ENCODE assay signal across 13 mouse cellular contexts in genomic region chr12:108449935-108450334, GRCm38 (mm10).
A peak's percentile ranks its signal among the peaks of the same experiment; 100 is the strongest.
DNase-seq lines count a peak whose midpoint lies in the region; ATAC-seq and TF ChIP-seq lines count a peak whose summit lies in the region.
"Had no signal": no experiment of that assay in that cellular context is flagged by ENCODE, and none has a peak within 500 bp of the region (broad histone marks: within the 10 kb centered on the region; RNA-seq: fewer than 3 reads in every experiment).

No protein-coding gene starts in this region.

- 0 out of 2 replicates have a peak, but pooled peaks have one; percentile 15 for ATAC-seq in lung, embryonic 16.5 days (ENCODE audit: low read depth)
- ATAC-seq in megakaryocyte progenitor cell, adult 5-6 weeks (replicated peaks; ENCODE audit: poor library complexity) = peak; percentile 75
- ATAC-seq in monocyte, adult 5-6 weeks (replicated peaks; ENCODE audit: insufficient number of reproducible peaks, low FRiP score, low TSS enrichment, poor library complexity, severe bottlenecking) = no peak

- 43% methylated on average over 11 of the region's 11 CpGs for WGBS in lung, embryonic 16.5 days
- WGBS in lung, adult 2 months = 33% methylated on average over 11 of the region's 11 CpGs
- WGBS in kidney, adult 2 months = 52% methylated on average over 11 of the region's 11 CpGs

- peak; percentile 41 to 75 for DNase-seq in adrenal gland, adult (ENCODE audit: inconsistent age in 2 of 2, low spot score in 1 of 2)
- no peak for DNase-seq in adrenal gland, postnatal 4 days (ENCODE audit: low spot score in 2 of 2)
- DNase-seq in lung, adult 2 months = no peak
- DNase-seq in kidney, adult 2 months = peak; percentile 64
- DNase-seq in left cerebral cortex, adult 2 months (ENCODE audit: extremely low spot score in 1 of 2, low spot score in 2 of 2) = no peak
- DNase-seq: heart, adult 11 months; liver, embryonic 13.5 days; thymus, postnatal 36 days had no signal

- intact Hi-C loops in left cerebral cortex, adult 2 months (cut with DNase I) = no loop called here

- TF ChIP-seq CTCF in lung, adult 2 months (IDR thresholded peaks at IDR 0.05; ENCODE audit: insufficient read depth, low read length) = no peak
- no peak for TF ChIP-seq CTCF in kidney, adult 2 months (conservative IDR thresholded peaks at IDR 0.05; ENCODE audit: insufficient read depth, insufficient read length, low read depth, low read length)
- TF ChIP-seq CTCF in left cerebral cortex, adult 2 months (IDR thresholded peaks at IDR 0.05) = no peak

- H3K4me1 ChIP-seq in lung, embryonic 16.5 days (replicated peaks; ENCODE audit: control insufficient read depth, insufficient read depth, low read length) = peaks cover 23% of the 10 kb centered on the region
- H3K4me1 ChIP-seq in lung, adult 2 months (ENCODE audit: control insufficient read depth, insufficient read depth, low read length) = peaks cover 10% of the 10 kb centered on the region
- no peaks in the 10 kb centered on the region; the same call in 1 of the 2 replicates for H3K4me1 ChIP-seq in kidney, adult 2 months (ENCODE audit: control insufficient read depth, insufficient read depth, low read length)
- H3K4me1 ChIP-seq: liver, embryonic 13.5 days had no signal

- H3K9me3 ChIP-seq in lung, embryonic 16.5 days (ENCODE audit: control insufficient read depth, low read length) = no peaks in the 10 kb centered on the region
- H3K9me3 ChIP-seq: forebrain, embryonic 10.5 days; liver, embryonic 13.5 days had no signal

- H3K36me3 ChIP-seq in lung, embryonic 16.5 days (ENCODE audit: control insufficient read depth, insufficient read depth, low read length) = no peaks in the 10 kb centered on the region
- no peaks in the 10 kb centered on the region for H3K36me3 ChIP-seq in kidney, adult 2 months (ENCODE audit: control insufficient read depth, insufficient read depth, low read length)
- H3K36me3 ChIP-seq: forebrain, embryonic 10.5 days; liver, embryonic 13.5 days had no signal

- H3K27ac ChIP-seq in lung, embryonic 16.5 days (ENCODE audit: low read length) = peak overlapping the region; percentile 33; the same call in 1 of the 2 replicates
- peak overlapping the region; percentile 24; the same call in 1 of the 2 replicates for H3K27ac ChIP-seq in kidney, adult 2 months (ENCODE audit: insufficient read depth, low read depth, low read length)
- H3K27ac ChIP-seq in left cerebral cortex, adult 2 months = no peak overlapping the region
- H3K27ac ChIP-seq: forebrain, embryonic 10.5 days; hindbrain, embryonic 14.5 days had no signal

- H3K9ac ChIP-seq in lung, embryonic 16.5 days (ENCODE audit: low read length) = no peak overlapping the region
- H3K9ac ChIP-seq: hindbrain, embryonic 14.5 days; liver, embryonic 13.5 days had no signal

- no peaks in the 10 kb centered on the region for H3K27me3 ChIP-seq in lung, embryonic 16.5 days (ENCODE audit: control insufficient read depth, insufficient read depth, low read depth, low read length)
- H3K27me3 ChIP-seq in kidney, adult 2 months (replicated peaks; ENCODE audit: control insufficient read depth, insufficient read depth, low read length) = no peaks in the 10 kb centered on the region

- H3K4me2 ChIP-seq in lung, embryonic 16.5 days (ENCODE audit: low read depth, low read length) = peak overlapping the region; percentile 12
- H3K4me2 ChIP-seq: hindbrain, embryonic 14.5 days; liver, embryonic 13.5 days had no signal

- no peak for TF ChIP-seq POLR2A in lung, adult 2 months (IDR thresholded peaks at IDR 0.05; ENCODE audit: borderline replicate concordance, extremely low read depth, low read depth, low read length)
- TF ChIP-seq POLR2A in kidney, adult 2 months (IDR thresholded peaks at IDR 0.05; ENCODE audit: low read depth, low read length) = no peak

- H3K4me3 ChIP-seq in lung, embryonic 16.5 days (ENCODE audit: low read length) = no peak overlapping the region
- no peak overlapping the region for H3K4me3 ChIP-seq in lung, adult 2 months (replicated peaks; ENCODE audit: extremely low read depth, low read depth, low read length)
- no peak overlapping the region for H3K4me3 ChIP-seq in kidney, adult 2 months (ENCODE audit: insufficient read depth, low read depth, low read length)
- no peak overlapping the region for H3K4me3 ChIP-seq in left cerebral cortex, adult 2 months
- H3K4me3 ChIP-seq: forebrain, embryonic 10.5 days; liver, embryonic 13.5 days had no signal

Comparison
In these comparisons a context has a peak if more than half of its experiments do, and no peak if none do; other contexts are left out.
1. DNase-seq: peak in adrenal gland, adult (2 of 2) and kidney, adult 2 months (single experiment); none in adrenal gland, postnatal 4 days (0 of 2), lung, adult 2 months (single experiment) and left cerebral cortex, adult 2 months (0 of 2).